Mouse (Mus musculus) hindbrain, embryonic 16.5 days (tissue): ENCODE measurements around the gene Gm7168. TPM values are rescaled to one million over a fixed set of nuclear protein-coding genes. Genes with fewer than 3 reads are reported as not detected.
"Not testable (repeated sequence)": the region's sequence is repeated elsewhere in the genome, so short reads cannot be mapped to it uniquely, and the experiment has no call there.

Experiments
- ATAC-seq: fragments of 200-750 bp; cut with Nextera tagmentation; 2 replicates; pipeline ENCODE4 v1.8.0; 2017; ENCODE audit warnings: moderate TSS enrichment, moderate library complexity
- H3K27ac ChIP-seq: fragments of 300-500 bp; sonication (generic); 2 replicates; pipeline ENCODE4 v1.5.1; 2014; ENCODE audit warnings: low read depth, mild to moderate bottlenecking, control low read depth, low read length, moderate library complexity
- H3K27me3 ChIP-seq: fragments of 300-500 bp; sonication (generic); replicated peaks from 2 replicates; pipeline ENCODE4 v1.6.1; 2014; ENCODE audit warnings: low read length; ENCODE audit not compliant: control insufficient read depth, insufficient read depth
- H3K36me3 ChIP-seq: fragments of 300-500 bp; sonication (generic); 2 replicates; pipeline ENCODE4 v1.6.1; 2014; ENCODE audit warnings: mild to moderate bottlenecking, low read length, moderate library complexity, mixed read lengths; ENCODE audit not compliant: control insufficient read depth, insufficient read depth
- H3K4me1 ChIP-seq: fragments of 300-500 bp; sonication (generic); 2 replicates; pipeline ENCODE4 v1.6.1; 2014; ENCODE audit warnings: low read depth, low read length; ENCODE audit not compliant: control insufficient read depth, insufficient read depth
- H3K4me2 ChIP-seq: fragments of 300-500 bp; sonication (generic); 2 replicates; pipeline ENCODE4 v1.6.1; 2014; ENCODE audit warnings: mild to moderate bottlenecking, low read length, control low read depth, moderate library complexity
- H3K4me3 ChIP-seq: fragments of 300-500 bp; sonication (generic); 2 replicates; pipeline ENCODE4 v1.5.1; 2014; ENCODE audit warnings: mild to moderate bottlenecking, low read length, control low read depth, moderate library complexity
- H3K9ac ChIP-seq: fragments of 300-500 bp; sonication (generic); 2 replicates; pipeline ENCODE4 v1.6.1; 2014; ENCODE audit warnings: low read depth, mild to moderate bottlenecking, control low read depth, low read length, moderate library complexity
- H3K9me3 ChIP-seq: fragments of 300-500 bp; sonication (generic); 2 replicates; pipeline ENCODE4 v1.6.1; 2014; ENCODE audit warnings: mild to moderate bottlenecking, low read length, moderate library complexity; ENCODE audit not compliant: control insufficient read depth
- WGBS: fragments of 180-500 bp; shearing (Covaris S2); extraction: QIAGEN DNeasy Blood & Tissue Kit; methylation state at CpG from one replicate; pipeline ENCODE4 v1.1.7; 2014; 5-methylcytosine and 5-hydroxymethylcytosine counted together
- polyA plus RNA-seq: library from polyadenylated mRNA; unstranded; fragments of >200 nt; fragmentation: Nextera tagmentation; extraction: Ambion mirVana; gene quantifications from 2 replicates; pipeline ENCODE4 v1.2.1, GENCODE M21; 2015

The Gm7168 gene
- polyA plus RNA-seq, 1 experiment from 2014 or later, result not detected

GRCm38 (mm10) chr17:13962245-13962644, 14.1 kb downstream of the Gm7168 start:
- H3K4me3 ChIP-seq, ATAC-seq, H3K36me3 ChIP-seq, H3K4me2 ChIP-seq, H3K9ac ChIP-seq, H3K9me3 ChIP-seq, H3K4me1 ChIP-seq, H3K27ac ChIP-seq, H3K27me3 ChIP-seq: not testable (repeated sequence)
- 93% methylated on average over 3 of the region's 3 CpGs for WGBS

- not testable (repeated sequence) for H3K4me1 ChIP-seq, H3K27ac ChIP-seq, H3K4me2 ChIP-seq, H3K9me3 ChIP-seq, H3K9ac ChIP-seq, H3K4me3 ChIP-seq, H3K27me3 ChIP-seq, H3K36me3 ChIP-seq, ATAC-seq
- whole genome bisulfite sequencing, result 63% methylated on average over 1 of the region's 2 CpGs
These were observed 16.9 kb downstream of the Gm7168 start for GRCm38 (mm10) chr17:13965048-13965447.

- not testable (repeated sequence) for H3K4me1 ChIP-seq, H3K4me2 ChIP-seq, H3K9me3 ChIP-seq, H3K4me3 ChIP-seq, H3K27ac ChIP-seq, H3K36me3 ChIP-seq, H3K27me3 ChIP-seq, ATAC-seq, H3K9ac ChIP-seq
- 60% methylated on average over 1 of the region's 2 CpGs for WGBS
These were observed 21.7 kb downstream of the Gm7168 start for GRCm38 (mm10) chr17:13969917-13970316.

GRCm38 (mm10) chr17:13970796-13971195, 22.6 kb downstream of the Gm7168 start:
- WGBS, result 94% methylated on average over 4 of the region's 5 CpGs
- not testable (repeated sequence) for H3K27ac ChIP-seq, H3K36me3 ChIP-seq, H3K27me3 ChIP-seq, H3K4me1 ChIP-seq, H3K4me3 ChIP-seq, H3K9ac ChIP-seq, ATAC-seq, H3K4me2 ChIP-seq, H3K9me3 ChIP-seq

- H3K36me3 ChIP-seq, result no peaks in the 10 kb centered on the region
These were observed 39.5 kb downstream of the Gm7168 start for GRCm38 (mm10) chr17:13987690-13988089.

GRCm38 (mm10) chr17:13993425-13993824, 45.3 kb downstream of the Gm7168 start:
- not testable (repeated sequence) for ATAC-seq, H3K9me3 ChIP-seq, H3K27ac ChIP-seq, H3K27me3 ChIP-seq, H3K4me2 ChIP-seq, H3K4me3 ChIP-seq, H3K36me3 ChIP-seq, H3K9ac ChIP-seq, H3K4me1 ChIP-seq
- 55% methylated on average over 2 of the region's 2 CpGs for WGBS

More at GRCm38 (mm10) chr17:13987690-13988089, 39.5 kb downstream of the Gm7168 start:
- Histone ChIP-seq H3K4me1 (no peaks in the 10 kb centered on the region), H3K4me3 (no peak overlapping the region), H3K27me3 (no peaks in the 10 kb centered on the region), H3K9me3 (no peaks in the 10 kb centered on the region), H3K4me2 (no peak overlapping the region), H3K9ac (no peak overlapping the region), H3K27ac (no peak overlapping the region)
- 89% methylated on average over 1 of the region's 1 CpGs for WGBS
- no peak for ATAC-seq

Other genes starting within 250 kb of the Gm7168 start
- gene Afdn, start 187.8 kb upstream of the Gm7168 start, polyA plus RNA-seq, result 78.5 and 92.3 TPM in 2 replicates
- 14.9 and 16.8 TPM in 2 replicates for gene Tcte2, start 186.5 kb upstream of the Gm7168 start, polyA plus RNA-seq
- not detected in 2 replicates for gene Gm7356, start 55.3 kb downstream of the Gm7168 start, polyA plus RNA-seq
- not detected in 2 replicates for gene Gm7358, start 111.2 kb downstream of the Gm7168 start, polyA plus RNA-seq